Mouse (Mus musculus) testis, adult 2 months (tissue): ENCODE results near the gene Ctsll3. TPM values are rescaled to one million over a fixed set of nuclear protein-coding genes. Genes with fewer than 3 reads are reported as not detected.

Experiments used
- H3K27ac ChIP-seq: fragments of 200-500 bp; 2 replicates; pipeline ENCODE4 v1.5.1; 2012; ENCODE audit warnings: low read depth, low read length; ENCODE audit not compliant: control insufficient read depth, insufficient read depth
- H3K27me3 ChIP-seq: fragments of 200-500 bp; 2 replicates; pipeline ENCODE4 v1.6.1; 2012; ENCODE audit warnings: mild to moderate bottlenecking, low read length, moderate library complexity; ENCODE audit not compliant: control insufficient read depth, insufficient read depth
- H3K36me3 ChIP-seq: fragments of 200-500 bp; 2 replicates; pipeline ENCODE4 v1.6.1; 2012; ENCODE audit warnings: mild to moderate bottlenecking, low read length; ENCODE audit not compliant: control insufficient read depth, insufficient read depth
- H3K4me1 ChIP-seq: fragments of 200-500 bp; 2 replicates; pipeline ENCODE4 v1.6.1; 2012; ENCODE audit warnings: low read length; ENCODE audit not compliant: control insufficient read depth, insufficient read depth
- H3K4me3 ChIP-seq: fragments of 200-500 bp; 2 replicates; pipeline ENCODE4 v1.5.1; 2012; ENCODE audit warnings: low read depth, mild to moderate bottlenecking, low read length, moderate library complexity, mixed read lengths; ENCODE audit not compliant: control insufficient read depth
- CTCF ChIP-seq: fragments of 200-500 bp; IDR thresholded peaks from 2 replicates; pipeline ENCODE4 v1.5.1; 2012; ENCODE audit warnings: low read depth, mild to moderate bottlenecking, inconsistent platforms, low read length, moderate library complexity; ENCODE audit not compliant: control insufficient read depth, insufficient read depth, insufficient replicate concordance
- POLR2A ChIP-seq: fragments of 200-500 bp; IDR thresholded peaks from 2 replicates; pipeline ENCODE4 v1.6.1; 2012; ENCODE audit warnings: low read depth, mild to moderate bottlenecking, inconsistent platforms, low read length, moderate library complexity; ENCODE audit not compliant: control insufficient read depth
- polyA plus RNA-seq: library from polyadenylated mRNA; depleted of rRNA; stranded (reverse); fragments of >200 nt; gene quantifications from 2 replicates; pipeline ENCODE4 v1.2.3, GENCODE M21; 2012; rRNA removed

Gene Ctsll3
- polyA plus RNA-seq, 1 experiment = not detected

DNA sequence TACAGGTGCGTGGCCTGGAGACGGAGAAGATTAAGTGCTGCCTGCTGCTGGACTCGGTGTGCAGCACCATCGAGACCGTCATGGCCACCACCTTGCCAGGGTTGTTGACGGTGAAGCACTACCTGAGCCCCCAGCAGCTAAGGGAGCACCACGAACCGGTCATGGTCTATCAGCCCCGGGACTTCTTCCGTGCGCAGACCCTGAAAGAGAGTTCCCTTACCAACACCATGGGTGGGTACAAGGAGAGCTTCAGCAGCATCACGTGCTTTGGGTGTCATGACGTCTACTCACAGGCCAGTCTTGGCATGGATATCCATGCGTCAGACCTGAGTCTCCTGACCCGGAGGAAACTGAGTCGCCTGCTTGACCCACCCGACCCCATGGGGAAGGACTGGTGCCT, 41.5 kb downstream of the Ctsll3 start:
- H3K4me1 ChIP-seq = no peaks in the 10 kb centered on the region
- no peak overlapping the region for H3K4me3 ChIP-seq
- TF ChIP-seq CTCF (no peak), POLR2A (no peak)
- H3K27ac ChIP-seq = no peak overlapping the region
- H3K36me3 ChIP-seq = no peaks in the 10 kb centered on the region
- H3K27me3 ChIP-seq = no peaks in the 10 kb centered on the region

- Histone ChIP-seq H3K27me3 (no peaks in the 10 kb centered on the region), H3K4me3 (no peak overlapping the region), H3K36me3 (no peaks in the 10 kb centered on the region), H3K27ac (no peak overlapping the region), H3K4me1 (no peaks in the 10 kb centered on the region)
- TF ChIP-seq CTCF (no peak), POLR2A (no peak)
Measured at GRCm38 (mm10) chr13:60760392-60760791, 42.3 kb downstream of the Ctsll3 start.

GRCm38 (mm10) chr13:60759136-60759535, 43.5 kb downstream of the Ctsll3 start:
- H3K4me1 ChIP-seq = no peaks in the 10 kb centered on the region
- TF ChIP-seq POLR2A = no peak
- TF ChIP-seq CTCF = peak; percentile 70
- H3K4me3 ChIP-seq = no peak overlapping the region
- no peak overlapping the region for H3K27ac ChIP-seq
- H3K36me3 ChIP-seq = no peaks in the 10 kb centered on the region
- H3K27me3 ChIP-seq = no peaks in the 10 kb centered on the region

GRCm38 (mm10) chr13:60757292-60757691, 45.4 kb downstream of the Ctsll3 start:
- no peak overlapping the region for H3K27ac ChIP-seq
- no peak overlapping the region for H3K4me3 ChIP-seq
- no peaks in the 10 kb centered on the region for H3K36me3 ChIP-seq
- TF ChIP-seq CTCF = no peak
- no peaks in the 10 kb centered on the region for H3K4me1 ChIP-seq
- H3K27me3 ChIP-seq = no peaks in the 10 kb centered on the region

DNA sequence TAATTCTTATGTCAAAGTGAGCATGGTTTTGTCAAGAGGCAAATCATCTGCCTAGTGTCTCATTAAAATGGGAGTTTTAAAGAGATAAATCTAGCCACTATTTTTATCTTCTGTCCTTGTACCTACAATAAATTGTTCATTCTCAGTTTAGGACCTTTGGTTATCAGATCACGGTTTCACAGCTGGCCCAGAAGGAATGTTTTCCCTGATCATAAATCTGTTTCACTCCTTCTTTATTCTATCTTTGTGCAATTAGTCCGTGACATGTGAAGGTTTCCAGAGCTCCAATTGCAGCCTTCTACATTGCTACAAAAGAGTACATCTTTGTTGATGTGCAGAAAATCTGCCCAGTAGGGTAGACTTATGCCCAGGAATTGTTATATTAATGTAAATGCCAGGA, 47.4 kb downstream of the Ctsll3 start:
- Histone ChIP-seq H3K4me3 (no peak overlapping the region), H3K27me3 (no peaks in the 10 kb centered on the region), H3K36me3 (no peaks in the 10 kb centered on the region), H3K4me1 (no peaks in the 10 kb centered on the region), H3K27ac (no peak overlapping the region)
- TF ChIP-seq CTCF (no peak), POLR2A (no peak)

DNA sequence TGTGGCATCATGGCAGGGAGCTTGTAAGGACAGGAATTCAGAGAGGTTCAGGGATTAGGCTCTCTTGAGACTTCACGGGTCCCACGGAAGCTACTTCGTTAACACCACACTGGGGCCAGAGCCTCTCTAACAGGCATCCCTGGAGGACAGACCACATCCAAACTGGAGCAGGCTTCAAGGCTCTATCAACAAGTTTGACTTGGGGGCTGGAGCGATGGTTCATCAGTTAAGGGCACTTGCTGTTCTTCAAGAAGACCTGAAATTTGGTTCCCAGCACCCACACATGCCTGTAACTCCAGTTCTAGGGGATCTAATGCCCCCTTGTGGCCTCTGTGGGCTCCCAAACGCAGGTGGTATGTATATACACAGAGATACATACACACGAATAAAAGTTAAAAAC, 49.4 kb downstream of the Ctsll3 start:
- no peaks in the 10 kb centered on the region for H3K4me1 ChIP-seq
- H3K4me3 ChIP-seq = no peak overlapping the region
- H3K27me3 ChIP-seq = no peaks in the 10 kb centered on the region
- no peak overlapping the region for H3K27ac ChIP-seq
- TF ChIP-seq POLR2A (no peak), CTCF (no peak)
- H3K36me3 ChIP-seq = no peaks in the 10 kb centered on the region

DNA sequence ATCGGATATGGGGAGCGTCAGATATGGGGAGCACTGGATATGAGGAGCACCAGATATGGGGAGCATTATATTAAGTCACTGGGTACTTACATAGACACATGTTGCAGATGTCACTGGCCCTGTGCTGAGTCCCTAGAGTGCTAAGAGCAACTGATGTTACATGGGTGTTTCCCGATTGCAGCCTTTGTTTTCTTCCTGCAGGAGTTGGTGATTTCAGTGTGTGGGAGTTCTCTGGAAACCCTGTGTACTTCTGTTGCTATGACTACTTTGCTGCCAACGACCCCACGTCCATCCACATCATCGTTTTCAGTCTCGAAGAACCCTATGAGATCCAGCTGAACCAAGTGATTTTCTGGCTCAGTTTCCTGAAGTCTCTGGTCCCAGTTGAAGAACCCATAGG, 51.7 kb downstream of the Ctsll3 start:
- Histone ChIP-seq H3K36me3 (no peaks in the 10 kb centered on the region), H3K4me3 (no peak overlapping the region), H3K4me1 (no peaks in the 10 kb centered on the region), H3K27me3 (no peaks in the 10 kb centered on the region), H3K27ac (no peak overlapping the region)
- no peak for TF ChIP-seq POLR2A
- no peak for TF ChIP-seq CTCF

- Histone ChIP-seq H3K36me3 (no peaks in the 10 kb centered on the region), H3K4me1 (no peaks in the 10 kb centered on the region), H3K27ac (no peak overlapping the region), H3K4me3 (no peak overlapping the region), H3K27me3 (no peaks in the 10 kb centered on the region)
- TF ChIP-seq POLR2A (no peak), CTCF (no peak)
Measured at GRCm38 (mm10) chr13:60748556-60748955, 54.1 kb downstream of the Ctsll3 start.

Other genes starting within 250 kb of the Ctsll3 start
- 2.6 and 3.4 TPM in 2 replicates for gene Dapk1, start 200.9 kb downstream of the Ctsll3 start, polyA plus RNA-seq
- not detected in 2 replicates for gene BC051665, start 16.5 kb downstream of the Ctsll3 start, polyA plus RNA-seq
- 0.23 and 0.36 TPM in 2 replicates for gene 4930486L24Rik, start 61.6 kb upstream of the Ctsll3 start, polyA plus RNA-seq
- 0.12 TPM in 1 of 2 replicates, not detected in the other for gene Gm49392, start 94.0 kb upstream of the Ctsll3 start, polyA plus RNA-seq
- gene Ctla2b, start 94.6 kb upstream of the Ctsll3 start, polyA plus RNA-seq = 0.23 TPM in 1 of 2 replicates, not detected in the other
- not detected in 2 replicates for gene Tpbpb, start 102.0 kb upstream of the Ctsll3 start, polyA plus RNA-seq
- gene Gm49393, start 132.7 kb upstream of the Ctsll3 start, polyA plus RNA-seq = not detected in 2 replicates
- 0.15 and 0.37 TPM in 2 replicates for gene Gm49391, start 133.7 kb upstream of the Ctsll3 start, polyA plus RNA-seq
- 0.22 and 1.2 TPM in 2 replicates for gene Ctla2a, start 133.8 kb upstream of the Ctsll3 start, polyA plus RNA-seq
- gene Tpbpa, start 139.1 kb upstream of the Ctsll3 start, polyA plus RNA-seq = not detected in 2 replicates
- gene Ctsj, start 203.1 kb upstream of the Ctsll3 start, polyA plus RNA-seq = not detected in 2 replicates
- not detected in 2 replicates for gene Ctsq, start 237.8 kb upstream of the Ctsll3 start, polyA plus RNA-seq